Mouse (Mus musculus): ENCODE measurements around the gene Supt16. TPM values are rescaled to one million over a fixed set of nuclear protein-coding genes. Genes with fewer than 3 reads are reported as not detected.
A peak's percentile ranks its signal among the peaks of the same experiment; 100 is the strongest.

Supt16 gene
- polyA plus RNA-seq, 1 experiment from 2014 or later = 74.6 TPM

DNA sequence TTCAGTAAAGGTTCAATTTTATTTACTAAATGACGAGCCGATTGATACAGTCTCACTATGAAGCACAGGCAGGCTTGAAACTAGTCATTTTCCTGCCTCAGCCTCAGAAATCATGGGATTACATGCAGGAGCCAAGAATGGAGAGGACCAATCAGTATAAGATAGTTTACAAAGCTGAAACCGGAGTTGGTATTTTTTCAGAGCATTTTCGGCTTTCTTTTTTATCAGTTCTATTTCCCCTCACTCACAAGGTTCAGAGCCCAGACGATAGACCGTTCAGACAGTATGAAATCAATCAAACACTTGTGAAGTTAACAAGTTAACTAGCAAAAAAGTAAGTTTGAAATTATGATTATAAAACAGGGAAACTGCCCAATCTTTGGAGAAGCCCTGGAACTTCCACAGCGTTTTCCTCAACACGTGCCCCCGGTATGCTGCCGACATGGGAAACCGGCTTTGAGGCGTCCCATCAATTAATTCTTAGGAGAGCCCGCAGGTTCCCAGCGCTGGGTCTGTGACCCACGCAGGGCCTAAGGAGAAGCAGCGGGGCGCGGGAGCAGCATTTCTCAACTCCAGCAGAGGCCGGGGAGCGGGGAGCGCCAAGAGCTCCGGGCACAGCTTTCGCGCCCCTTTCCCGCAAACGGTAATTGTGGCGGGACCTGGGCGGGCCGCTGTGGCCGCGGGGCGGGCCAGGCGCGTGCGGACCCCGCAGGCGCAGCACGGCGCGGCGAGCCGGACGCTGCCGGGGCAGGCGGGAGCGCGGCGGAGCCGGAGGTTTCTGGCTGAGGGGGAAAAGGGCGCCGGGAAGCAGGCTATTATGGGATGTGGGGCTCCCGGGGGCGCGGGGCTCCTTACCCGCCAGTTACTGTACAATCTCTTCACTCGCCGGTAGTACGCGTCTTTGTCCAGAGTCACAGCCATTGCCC is 723 bp downstream of the Supt16 start:
- Histone ChIP-seq H3K36me3 (peaks cover 43% of the 10 kb centered on the region), H3K4me2 (peak overlapping the region; percentile 71), H3K9me3 (no peaks in the 10 kb centered on the region), H3K4me1 (peaks cover 21% of the 10 kb centered on the region), H3K9ac (peak overlapping the region; percentile 97), H3K4me3 (peak overlapping the region; percentile 98), H3K27me3 (no peaks in the 10 kb centered on the region), H3K27ac (peak overlapping the region; percentile 97)
- peak; percentile 12; the same call in 1 of the 2 replicates for ATAC-seq (ENCODE audit: insufficient number of reproducible peaks, insufficient read depth, low FRiP score, low TSS enrichment, low read depth)
- under 1% methylated on average over 56 of the region's 59 CpGs for WGBS

DNA sequence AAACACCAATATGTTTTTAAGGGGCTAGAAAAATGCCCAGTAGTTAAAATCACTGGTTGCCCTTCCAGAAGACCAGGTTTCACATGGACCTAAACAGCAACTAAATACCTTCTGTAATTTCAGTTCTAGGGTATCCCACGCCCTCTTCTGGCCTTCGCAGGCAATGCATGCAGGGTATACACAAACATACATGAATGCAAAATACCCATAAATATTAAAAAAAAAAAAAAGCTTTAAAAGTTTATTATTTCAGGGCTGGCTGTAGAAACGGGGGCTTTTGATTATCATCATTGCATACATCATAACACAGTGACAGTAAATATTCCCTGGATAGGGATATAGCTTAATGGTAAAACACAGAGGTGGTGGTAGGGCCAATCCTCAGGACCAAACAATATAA is 1.5 kb downstream of the Supt16 start:
- Histone ChIP-seq H3K4me1 (peaks cover 21% of the 10 kb centered on the region), H3K27ac (no peak overlapping the region), H3K9me3 (no peaks in the 10 kb centered on the region), H3K9ac (no peak overlapping the region), H3K4me2 (peak overlapping the region; percentile 71), H3K36me3 (peaks cover 37% of the 10 kb centered on the region), H3K27me3 (no peaks in the 10 kb centered on the region), H3K4me3 (peak overlapping the region; percentile 98)
- WGBS = 10% methylated on average over 3 of the region's 3 CpGs
- no peak for ATAC-seq (ENCODE audit: insufficient number of reproducible peaks, insufficient read depth, low FRiP score, low TSS enrichment, low read depth)

DNA sequence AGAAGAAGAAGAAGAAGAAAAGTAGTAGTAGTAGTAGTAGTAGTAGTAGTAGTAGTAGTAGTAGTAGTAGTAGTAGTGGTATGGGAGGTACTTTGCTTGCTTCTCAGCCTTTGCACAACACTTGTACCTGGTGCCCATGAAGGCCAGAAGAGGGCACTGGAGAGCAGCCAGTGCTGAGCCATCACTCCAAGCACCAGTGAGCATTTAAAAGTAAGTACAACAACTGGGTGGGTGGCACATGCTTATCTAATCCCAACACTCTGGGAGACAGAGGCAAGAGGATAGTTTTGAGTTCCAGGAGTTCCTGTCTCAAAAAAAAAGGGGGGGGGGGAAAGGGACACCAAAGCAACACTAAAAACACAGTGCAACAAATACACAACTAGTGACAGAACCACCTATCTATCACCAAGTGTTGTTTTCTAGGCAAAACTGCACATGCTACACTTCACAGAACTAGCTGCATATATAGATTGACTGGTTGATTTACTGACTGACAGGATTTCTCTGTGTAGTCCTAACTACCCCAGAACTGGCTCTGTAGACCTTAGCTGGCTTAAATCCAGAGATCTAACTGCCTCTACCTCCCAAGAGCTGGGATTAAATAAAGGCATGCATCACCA is 6.4 kb downstream of the Supt16 start:
- Histone ChIP-seq H3K4me1 (peaks cover 8% of the 10 kb centered on the region; the same call in 1 of the 2 replicates), H3K4me2 (no peak overlapping the region), H3K9ac (no peak overlapping the region), H3K36me3 (peaks cover 11% of the 10 kb centered on the region; the same call in 1 of the 2 replicates), H3K4me3 (no peak overlapping the region), H3K9me3 (no peaks in the 10 kb centered on the region), H3K27me3 (no peaks in the 10 kb centered on the region), H3K27ac (no peak overlapping the region)
- no peak for ATAC-seq (ENCODE audit: insufficient number of reproducible peaks, insufficient read depth, low FRiP score, low TSS enrichment, low read depth)

DNA sequence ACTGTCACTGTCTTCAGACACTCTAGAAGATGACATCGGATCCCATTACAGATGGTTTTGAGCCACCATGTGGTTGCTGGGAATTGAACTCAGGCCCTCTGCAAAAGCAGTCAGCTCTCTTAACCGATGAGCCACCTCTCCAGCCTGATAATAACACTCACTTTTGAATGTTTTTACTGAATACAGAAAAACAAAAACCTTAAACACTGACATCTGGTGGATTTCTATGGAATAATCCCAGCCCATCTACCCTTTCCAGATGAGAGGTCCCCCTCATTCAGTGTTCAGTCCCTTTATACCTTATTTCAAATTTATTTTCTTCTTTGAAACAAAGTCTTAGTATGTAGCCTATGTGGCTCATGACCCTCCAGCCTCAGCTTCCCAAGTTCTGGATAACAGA is 7.7 kb downstream of the Supt16 start:
- no peak overlapping the region for H3K9ac ChIP-seq
- no peak overlapping the region for H3K4me3 ChIP-seq
- peaks cover 11% of the 10 kb centered on the region; the same call in 1 of the 2 replicates for H3K36me3 ChIP-seq
- no peaks in the 10 kb centered on the region for H3K9me3 ChIP-seq
- no peak overlapping the region for H3K27ac ChIP-seq
- ATAC-seq (ENCODE audit: insufficient number of reproducible peaks, insufficient read depth, low FRiP score, low TSS enrichment, low read depth) = no peak
- 77% methylated on average over 2 of the region's 2 CpGs for WGBS
- no peaks in the 10 kb centered on the region for H3K27me3 ChIP-seq
- H3K4me1 ChIP-seq = no peaks in the 10 kb centered on the region
- H3K4me2 ChIP-seq = no peak overlapping the region

DNA sequence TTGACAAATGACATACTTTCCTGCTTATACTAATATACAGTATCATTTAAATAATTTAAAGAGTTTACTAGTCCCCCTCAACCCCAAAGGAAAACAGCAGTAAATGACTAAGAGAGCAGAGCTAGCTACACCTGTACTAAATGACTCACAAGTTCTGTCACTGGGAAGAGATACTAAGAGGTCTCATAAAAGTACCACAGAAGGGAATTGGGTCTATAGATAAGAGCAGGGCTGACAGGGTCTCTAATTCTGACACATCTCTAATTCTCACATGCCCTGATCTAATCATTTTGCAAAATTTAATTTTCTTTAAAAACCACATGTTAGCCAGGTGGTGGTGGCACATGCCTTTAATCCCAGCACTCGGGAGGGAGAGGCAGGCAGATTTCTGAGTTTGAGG is 8.4 kb downstream of the Supt16 start:
- Histone ChIP-seq H3K36me3 (peaks cover 11% of the 10 kb centered on the region; the same call in 1 of the 2 replicates), H3K27me3 (no peaks in the 10 kb centered on the region), H3K27ac (no peak overlapping the region), H3K9me3 (no peaks in the 10 kb centered on the region), H3K4me2 (no peak overlapping the region), H3K9ac (no peak overlapping the region), H3K4me3 (no peak overlapping the region), H3K4me1 (no peaks in the 10 kb centered on the region)
- 81% methylated on average over 1 of the region's 1 CpGs for WGBS
- no peak for ATAC-seq (ENCODE audit: insufficient number of reproducible peaks, insufficient read depth, low FRiP score, low TSS enrichment, low read depth)

DNA sequence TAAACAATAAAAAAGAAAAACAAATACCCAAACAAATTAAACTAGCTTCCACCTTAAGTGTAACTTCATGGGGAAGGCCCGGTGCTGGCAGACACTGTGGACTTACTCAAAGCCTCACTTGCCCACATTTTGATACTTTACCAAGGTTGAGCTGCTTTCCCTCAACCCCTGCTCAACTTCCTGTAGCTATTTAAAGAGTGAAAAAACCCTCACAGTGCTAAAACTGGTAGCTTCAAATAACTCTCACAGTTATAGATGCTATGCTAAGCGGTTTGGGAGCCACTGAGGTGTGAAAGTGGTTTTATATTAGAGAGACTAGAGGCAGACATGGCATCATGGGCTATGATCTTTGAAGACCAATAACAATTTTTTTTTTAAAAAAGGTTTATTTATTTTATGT is 30.6 kb downstream of the Supt16 start:
- Histone ChIP-seq H3K36me3 (peaks cover 77% of the 10 kb centered on the region), H3K4me3 (no peak overlapping the region), H3K9ac (no peak overlapping the region), H3K9me3 (no peaks in the 10 kb centered on the region), H3K27me3 (no peaks in the 10 kb centered on the region), H3K4me2 (no peak overlapping the region), H3K4me1 (no peaks in the 10 kb centered on the region), H3K27ac (no peak overlapping the region)
- ATAC-seq (ENCODE audit: insufficient number of reproducible peaks, insufficient read depth, low FRiP score, low TSS enrichment, low read depth) = no peak
- 96% methylated on average over 2 of the region's 2 CpGs for WGBS

DNA sequence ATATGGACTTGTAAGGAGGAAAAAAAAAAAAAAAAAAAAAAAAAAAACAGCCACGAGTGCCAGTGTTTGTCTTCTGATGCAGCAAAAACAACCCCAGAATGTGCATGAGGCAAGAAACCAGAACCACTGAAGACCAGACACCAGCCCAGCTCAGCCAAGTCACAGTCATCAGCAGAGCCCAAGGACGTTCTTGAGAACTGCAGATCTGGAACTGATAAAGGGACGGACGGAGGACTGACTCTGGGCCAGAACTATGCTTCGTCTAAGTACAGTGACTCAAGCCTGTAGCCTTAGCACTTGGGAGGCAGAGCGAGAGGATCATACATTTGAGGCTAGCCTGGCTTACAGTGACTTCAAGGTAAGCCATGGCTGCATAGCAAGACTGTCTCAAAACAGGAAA is 36.3 kb downstream of the Supt16 start:
- 73% methylated on average over 6 of the region's 6 CpGs for WGBS
- peaks cover 80% of the 10 kb centered on the region for H3K36me3 ChIP-seq
- ATAC-seq (ENCODE audit: insufficient number of reproducible peaks, insufficient read depth, low FRiP score, low TSS enrichment, low read depth) = no peak

DNA sequence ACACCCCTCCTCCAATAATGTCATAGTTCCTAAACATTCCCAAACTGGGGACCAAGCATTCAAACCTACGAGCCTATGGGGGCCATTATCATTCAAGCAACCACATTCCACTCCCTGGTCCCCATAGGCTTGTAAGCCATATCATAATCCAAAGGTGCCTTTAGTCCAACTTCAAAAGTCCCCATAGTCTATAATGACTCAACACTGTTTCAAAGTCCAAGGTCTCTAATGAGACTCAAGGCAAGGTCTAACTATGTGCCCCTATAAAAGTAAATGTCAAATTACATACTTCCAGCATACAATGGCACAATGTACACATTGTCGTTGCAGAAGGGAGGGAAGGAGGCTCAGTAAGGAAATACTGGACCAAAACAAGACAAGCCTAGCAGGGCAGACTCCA is 42.2 kb downstream of the Supt16 start:
- H3K9me3 ChIP-seq = no peaks in the 10 kb centered on the region
- no peak overlapping the region for H3K4me2 ChIP-seq
- no peak overlapping the region for H3K9ac ChIP-seq
- WGBS = 89% methylated on average over 2 of the region's 2 CpGs
- no peak overlapping the region for H3K4me3 ChIP-seq
- no peaks in the 10 kb centered on the region for H3K27me3 ChIP-seq
- peaks cover 25% of the 10 kb centered on the region for H3K36me3 ChIP-seq
- no peak overlapping the region for H3K27ac ChIP-seq
- ATAC-seq (ENCODE audit: insufficient number of reproducible peaks, insufficient read depth, low FRiP score, low TSS enrichment, low read depth) = no peak
- H3K4me1 ChIP-seq = no peaks in the 10 kb centered on the region

More for the DNA sequence above, 36.3 kb downstream of the Supt16 start:
- H3K27me3 ChIP-seq = no peaks in the 10 kb centered on the region
- no peak overlapping the region for H3K27ac ChIP-seq
- H3K4me2 ChIP-seq = no peak overlapping the region
- H3K9me3 ChIP-seq = no peaks in the 10 kb centered on the region
- no peak overlapping the region for H3K4me3 ChIP-seq
- H3K4me1 ChIP-seq = no peaks in the 10 kb centered on the region
- no peak overlapping the region for H3K9ac ChIP-seq

DNA sequence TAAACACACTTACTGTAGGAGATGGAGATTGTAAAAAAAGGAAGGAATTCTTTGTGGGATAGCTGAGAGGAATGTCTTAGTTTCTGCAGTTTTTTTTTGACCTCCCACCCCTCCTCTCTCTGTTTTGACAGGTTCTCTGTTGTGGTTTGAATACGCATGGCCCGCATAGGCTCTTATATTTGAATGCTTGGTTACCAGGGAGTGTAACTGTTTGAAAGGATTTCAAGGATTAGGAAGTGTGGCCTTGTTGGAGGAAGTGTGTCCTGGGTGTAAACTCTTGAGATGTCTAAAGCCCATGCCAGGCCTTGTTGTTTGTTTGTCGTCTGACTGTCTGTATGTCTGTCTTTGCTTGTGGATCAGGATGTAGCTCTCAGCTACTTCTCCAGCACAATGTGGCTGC is 44.6 kb downstream of the Supt16 start:
- Histone ChIP-seq H3K9ac (no peak overlapping the region), H3K4me2 (no peak overlapping the region), H3K9me3 (no peaks in the 10 kb centered on the region), H3K4me1 (no peaks in the 10 kb centered on the region), H3K36me3 (peaks cover 1% of the 10 kb centered on the region), H3K27me3 (no peaks in the 10 kb centered on the region), H3K27ac (no peak overlapping the region), H3K4me3 (no peak overlapping the region)
- 46% methylated on average over 3 of the region's 3 CpGs for WGBS
- ATAC-seq (ENCODE audit: insufficient number of reproducible peaks, insufficient read depth, low FRiP score, low TSS enrichment, low read depth) = no peak

DNA sequence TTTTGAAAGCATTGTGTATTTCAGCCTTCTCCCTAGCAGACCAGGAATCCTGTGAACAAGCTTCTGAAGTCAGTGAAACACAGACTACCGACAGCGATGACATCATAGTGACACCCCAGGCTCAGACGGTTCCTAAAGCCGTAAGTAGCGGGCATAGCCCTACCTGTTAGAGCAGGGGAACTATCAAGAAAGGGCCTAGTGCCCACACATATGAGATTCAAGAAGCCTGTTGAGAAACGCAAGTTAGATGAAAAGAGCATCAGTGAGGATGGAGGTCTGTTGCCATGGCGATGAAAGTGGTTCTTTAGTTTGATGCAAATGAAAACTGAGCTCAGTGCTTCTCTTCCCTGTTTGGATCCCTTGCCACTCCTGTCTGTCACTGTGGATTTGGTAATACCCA is 45.0 kb downstream of the Supt16 start:
- no peak for ATAC-seq (ENCODE audit: insufficient number of reproducible peaks, insufficient read depth, low FRiP score, low TSS enrichment, low read depth)

DNA sequence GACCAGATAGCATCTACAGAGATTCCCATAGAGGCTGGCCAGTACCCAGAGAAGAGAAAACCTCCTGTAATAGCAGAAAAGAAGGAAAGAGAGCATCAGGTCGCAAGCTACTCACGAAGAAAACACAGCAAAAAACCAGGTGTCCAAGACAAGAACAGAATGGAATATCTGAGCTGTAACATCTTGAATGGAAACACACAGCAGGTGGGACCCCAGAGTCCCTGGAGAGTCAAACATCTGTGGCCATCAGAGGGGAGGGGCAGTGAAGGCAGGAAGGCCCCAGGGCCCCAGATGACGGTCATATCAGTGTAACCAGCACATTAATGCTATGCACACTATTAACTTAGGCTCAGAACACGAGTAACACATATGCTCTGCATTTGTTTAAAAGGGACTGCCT is 47.3 kb downstream of the Supt16 start:
- H3K4me1 ChIP-seq = no peaks in the 10 kb centered on the region
- no peaks in the 10 kb centered on the region for H3K9me3 ChIP-seq
- no peak overlapping the region for H3K4me2 ChIP-seq
- no peak overlapping the region for H3K9ac ChIP-seq
- H3K27me3 ChIP-seq = no peaks in the 10 kb centered on the region
- H3K4me3 ChIP-seq = no peak overlapping the region
- H3K36me3 ChIP-seq = no peaks in the 10 kb centered on the region
- ATAC-seq (ENCODE audit: insufficient number of reproducible peaks, insufficient read depth, low FRiP score, low TSS enrichment, low read depth) = no peak
- H3K27ac ChIP-seq = no peak overlapping the region
- WGBS = 49% methylated on average over 4 of the region's 4 CpGs

More for the DNA sequence above, 45.0 kb downstream of the Supt16 start:
- Histone ChIP-seq H3K9me3 (no peaks in the 10 kb centered on the region), H3K27me3 (no peaks in the 10 kb centered on the region), H3K4me3 (no peak overlapping the region), H3K4me2 (no peak overlapping the region), H3K4me1 (no peaks in the 10 kb centered on the region), H3K36me3 (no peaks in the 10 kb centered on the region), H3K9ac (no peak overlapping the region), H3K27ac (no peak overlapping the region)
- 42% methylated on average over 7 of the region's 7 CpGs for WGBS

DNA sequence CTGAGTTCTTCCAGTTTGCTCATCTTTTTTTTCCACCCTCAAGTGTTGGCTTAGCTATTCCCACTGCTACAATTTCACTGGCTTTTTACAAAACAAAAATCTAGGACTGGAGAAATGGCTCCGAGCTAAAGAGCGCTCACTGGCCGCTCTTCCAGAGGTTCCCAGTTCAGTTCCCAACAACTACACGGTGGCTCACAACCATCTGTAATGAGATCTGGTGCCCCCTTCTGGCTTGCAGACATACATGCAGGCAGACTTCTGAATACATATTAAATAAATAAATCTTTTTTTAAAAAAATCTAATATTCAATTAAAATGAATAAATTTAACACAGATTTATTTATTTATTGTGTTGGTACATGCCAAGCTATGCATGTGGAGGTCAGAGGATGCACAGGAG is 50.7 kb downstream of the Supt16 start:
- no peaks in the 10 kb centered on the region for H3K36me3 ChIP-seq
- H3K27me3 ChIP-seq = no peaks in the 10 kb centered on the region
- H3K27ac ChIP-seq = no peak overlapping the region
- no peak overlapping the region for H3K4me3 ChIP-seq
- no peaks in the 10 kb centered on the region for H3K9me3 ChIP-seq
- no peak overlapping the region for H3K4me2 ChIP-seq
- peaks cover 3% of the 10 kb centered on the region for H3K4me1 ChIP-seq
- WGBS = 60% methylated on average over 4 of the region's 4 CpGs
- ATAC-seq (ENCODE audit: insufficient number of reproducible peaks, insufficient read depth, low FRiP score, low TSS enrichment, low read depth) = no peak
- no peak overlapping the region for H3K9ac ChIP-seq

All from embryonic facial prominence, embryonic 13.5 days (tissue).